Mouse (Mus musculus): Measurements from ENCODE around the gene Tmem106c.

Tmem106c gene

GRCm38 (mm10) chr15:98002113-98002990 lies 38.4 kb downstream of the Tmem106c start:
- peak; percentile 23 for DNase-seq

- DNase-seq: peak; percentile 56
These were observed 39.2 kb downstream of the Tmem106c start for GRCm38 (mm10) chr15:98002991-98003821.

GRCm38 (mm10) chr15:98003822-98004739 lies 40.1 kb downstream of the Tmem106c start, which contains the start of gene Col2a1:
Col2a1 (minus strand) TSS chr15:98004695.
- peak; percentile 41 for DNase-seq

GRCm38 (mm10) chr15:98004740-98005159 lies 40.8 kb downstream of the Tmem106c start:
- DNase-seq: peak; percentile 16

- no peak for DNase-seq
These were observed 41.2 kb downstream of the Tmem106c start for GRCm38 (mm10) chr15:98005181-98005580.

- no peak for DNase-seq
These were observed 48.8 kb downstream of the Tmem106c start for GRCm38 (mm10) chr15:98012810-98013209.

GRCm38 (mm10) chr15:98017925-98018324 lies 53.9 kb downstream of the Tmem106c start:
- no peak for DNase-seq

GRCm38 (mm10) chr15:98019047-98019446 lies 55.0 kb downstream of the Tmem106c start:
- no peak for DNase-seq
